Mouse (Mus musculus) hindbrain, embryonic 15.5 days (tissue): ENCODE results near the gene Ubap2. TPM values are rescaled to one million over a fixed set of nuclear protein-coding genes. Genes with fewer than 3 reads are reported as not detected.

Source experiments
- ATAC-seq: fragments of 200-750 bp; cut with Nextera tagmentation; 2 replicates; pipeline ENCODE4 v1.8.0; 2017; ENCODE audit warnings: low read depth, moderate number of reproducible peaks, moderate TSS enrichment; ENCODE audit not compliant: low FRiP score
- H3K27ac ChIP-seq: fragments of 300-500 bp; sonication (generic); replicated peaks from 2 replicates; pipeline ENCODE4 v1.5.1; 2015; ENCODE audit warnings: mild to moderate bottlenecking, inconsistent platforms
- H3K27me3 ChIP-seq: fragments of 300-500 bp; sonication (generic); 2 replicates; pipeline ENCODE4 v1.6.1; 2015; ENCODE audit warnings: control low read depth, inconsistent platforms
- H3K36me3 ChIP-seq: fragments of 300-500 bp; sonication (generic); 2 replicates; pipeline ENCODE4 v1.6.1; 2015; ENCODE audit warnings: control low read depth, inconsistent platforms
- H3K4me1 ChIP-seq: fragments of 300-500 bp; sonication (generic); replicated peaks from 2 replicates; pipeline ENCODE4 v1.6.1; 2015; ENCODE audit warnings: control low read depth, inconsistent platforms
- H3K4me2 ChIP-seq: fragments of 300-500 bp; sonication (generic); 2 replicates; pipeline ENCODE4 v1.6.1; 2015; ENCODE audit warnings: moderate library complexity, mild to moderate bottlenecking, inconsistent platforms
- H3K4me3 ChIP-seq: fragments of 300-500 bp; sonication (generic); 2 replicates; pipeline ENCODE4 v1.5.1; 2015; ENCODE audit warnings: mild to moderate bottlenecking, inconsistent platforms
- H3K9ac ChIP-seq: fragments of 300-500 bp; sonication (generic); 2 replicates; pipeline ENCODE4 v1.6.1; 2015; ENCODE audit warnings: inconsistent platforms
- H3K9me3 ChIP-seq: fragments of 300-500 bp; sonication (generic); 2 replicates; pipeline ENCODE4 v1.6.1; 2016; ENCODE audit warnings: control low read depth, inconsistent platforms
- WGBS: fragments of 180-500 bp; shearing (Covaris S2); methylation state at CpG from one replicate; pipeline ENCODE4 v1.1.7; 2015; 5-methylcytosine and 5-hydroxymethylcytosine counted together
- polyA plus RNA-seq: library from polyadenylated mRNA; unstranded; fragments of >200 nt; fragmentation: Nextera tagmentation; extraction: Ambion mirVana; gene quantifications from 2 replicates; pipeline ENCODE4 v1.2.1, GENCODE M21; 2015

The Ubap2 gene
- polyA plus RNA-seq, 1 experiment from 2014 or later = 57.5 TPM

GRCm38 (mm10) chr4:41295960-41296359, 21.0 kb upstream of the Ubap2 start:
- Histone ChIP-seq H3K9me3 (no peaks in the 10 kb centered on the region), H3K4me1 (no peaks in the 10 kb centered on the region), H3K27me3 (no peaks in the 10 kb centered on the region), H3K4me3 (no peak overlapping the region), H3K36me3 (peaks cover 92% of the 10 kb centered on the region), H3K27ac (no peak overlapping the region), H3K9ac (no peak overlapping the region), H3K4me2 (no peak overlapping the region)
- whole genome bisulfite sequencing = 97% methylated on average over 7 of the region's 7 CpGs
- no peak for ATAC-seq

- ATAC-seq = no peak
- no peak overlapping the region for H3K9ac ChIP-seq
- H3K27me3 ChIP-seq = no peaks in the 10 kb centered on the region
- H3K9me3 ChIP-seq = no peaks in the 10 kb centered on the region
- peaks cover 92% of the 10 kb centered on the region for H3K36me3 ChIP-seq
- no peaks in the 10 kb centered on the region for H3K4me1 ChIP-seq
- H3K4me2 ChIP-seq = no peak overlapping the region
- no peak overlapping the region for H3K27ac ChIP-seq
- no peak overlapping the region for H3K4me3 ChIP-seq
- WGBS = 92% methylated on average over 11 of the region's 11 CpGs
Measured at GRCm38 (mm10) chr4:41295507-41295906, 20.6 kb upstream of the Ubap2 start.

GRCm38 (mm10) chr4:41293907-41294306, 19.0 kb upstream of the Ubap2 start:
- no peak overlapping the region for H3K4me2 ChIP-seq
- H3K4me1 ChIP-seq = no peaks in the 10 kb centered on the region
- no peaks in the 10 kb centered on the region for H3K9me3 ChIP-seq
- no peak overlapping the region for H3K4me3 ChIP-seq
- H3K27me3 ChIP-seq = no peaks in the 10 kb centered on the region
- H3K27ac ChIP-seq = no peak overlapping the region
- WGBS = 50% methylated on average over 4 of the region's 4 CpGs
- ATAC-seq = no peak
- no peak overlapping the region for H3K9ac ChIP-seq
- peaks cover 81% of the 10 kb centered on the region for H3K36me3 ChIP-seq

GRCm38 (mm10) chr4:41289802-41290201, 14.9 kb upstream of the Ubap2 start:
- WGBS = 77% methylated on average over 7 of the region's 7 CpGs
- no peak for ATAC-seq
- no peak overlapping the region for H3K27ac ChIP-seq

GRCm38 (mm10) chr4:41286420-41286819, 11.5 kb upstream of the Ubap2 start:
- WGBS = 17% methylated on average over 3 of the region's 3 CpGs
- Histone ChIP-seq H3K27me3 (no peaks in the 10 kb centered on the region), H3K4me1 (no peaks in the 10 kb centered on the region), H3K4me3 (no peak overlapping the region), H3K27ac (no peak overlapping the region), H3K9me3 (no peaks in the 10 kb centered on the region), H3K4me2 (no peak overlapping the region), H3K9ac (no peak overlapping the region), H3K36me3 (peaks cover 14% of the 10 kb centered on the region)
- ATAC-seq = no peak

More at GRCm38 (mm10) chr4:41289802-41290201, 14.9 kb upstream of the Ubap2 start:
- peaks cover 43% of the 10 kb centered on the region for H3K36me3 ChIP-seq
- H3K9me3 ChIP-seq = no peaks in the 10 kb centered on the region
- no peak overlapping the region for H3K4me3 ChIP-seq
- no peaks in the 10 kb centered on the region for H3K27me3 ChIP-seq
- H3K9ac ChIP-seq = no peak overlapping the region
- H3K4me2 ChIP-seq = no peak overlapping the region
- H3K4me1 ChIP-seq = no peaks in the 10 kb centered on the region

- H3K4me1 ChIP-seq = no peaks in the 10 kb centered on the region
- no peak overlapping the region for H3K27ac ChIP-seq
- H3K9me3 ChIP-seq = no peaks in the 10 kb centered on the region
- ATAC-seq = no peak
- WGBS = 89% methylated on average over 2 of the region's 2 CpGs
- H3K4me3 ChIP-seq = no peak overlapping the region
- no peak overlapping the region for H3K4me2 ChIP-seq
- H3K9ac ChIP-seq = no peak overlapping the region
- H3K27me3 ChIP-seq = no peaks in the 10 kb centered on the region
- no peaks in the 10 kb centered on the region for H3K36me3 ChIP-seq
Measured at GRCm38 (mm10) chr4:41284087-41284486, 9.1 kb upstream of the Ubap2 start.

- H3K9ac ChIP-seq = peak overlapping the region; percentile 35; the same call in 1 of the 2 replicates
- H3K27ac ChIP-seq = peak overlapping the region; percentile 96
- peak overlapping the region; percentile 85 for H3K4me2 ChIP-seq
- H3K4me1 ChIP-seq = peaks cover 34% of the 10 kb centered on the region
- 78% methylated on average over 5 of the region's 5 CpGs for WGBS
- no peak for ATAC-seq
- H3K36me3 ChIP-seq = no peaks in the 10 kb centered on the region
- no peaks in the 10 kb centered on the region for H3K27me3 ChIP-seq
- no peaks in the 10 kb centered on the region for H3K9me3 ChIP-seq
- peak overlapping the region; percentile 66 for H3K4me3 ChIP-seq
Measured at GRCm38 (mm10) chr4:41275927-41276326, 983 bp upstream of the Ubap2 start.

GRCm38 (mm10) chr4:41274377-41274979, 466 bp downstream of the Ubap2 start:
- Histone ChIP-seq H3K27me3 (no peaks in the 10 kb centered on the region), H3K9ac (peak overlapping the region; percentile 75), H3K36me3 (no peaks in the 10 kb centered on the region), H3K4me2 (peak overlapping the region; percentile 85), H3K4me1 (peaks cover 34% of the 10 kb centered on the region), H3K4me3 (peak overlapping the region; percentile 66), H3K9me3 (no peaks in the 10 kb centered on the region), H3K27ac (peak overlapping the region; percentile 96)
- under 1% methylated on average over 16 of the region's 18 CpGs for WGBS
- ATAC-seq = peak; percentile 72

- no peak overlapping the region for H3K27ac ChIP-seq
- no peaks in the 10 kb centered on the region for H3K36me3 ChIP-seq
Measured at GRCm38 (mm10) chr4:41268133-41268532, 6.8 kb downstream of the Ubap2 start.

GRCm38 (mm10) chr4:41266350-41266749, 8.6 kb downstream of the Ubap2 start:
- 85% methylated on average over 4 of the region's 4 CpGs for WGBS
- Histone ChIP-seq H3K27me3 (no peaks in the 10 kb centered on the region), H3K27ac (no peak overlapping the region), H3K4me2 (no peak overlapping the region), H3K9ac (no peak overlapping the region), H3K36me3 (0 out of 2 replicates have a peak, but pooled peaks cover 6% of the 10 kb centered on the region), H3K4me1 (no peaks in the 10 kb centered on the region), H3K4me3 (no peak overlapping the region), H3K9me3 (no peaks in the 10 kb centered on the region)
- ATAC-seq = no peak

More at GRCm38 (mm10) chr4:41268133-41268532, 6.8 kb downstream of the Ubap2 start:
- ATAC-seq = no peak
- no peak overlapping the region for H3K4me3 ChIP-seq
- H3K9ac ChIP-seq = no peak overlapping the region
- H3K9me3 ChIP-seq = no peaks in the 10 kb centered on the region
- H3K4me1 ChIP-seq = peaks cover 16% of the 10 kb centered on the region
- no peak overlapping the region for H3K4me2 ChIP-seq
- H3K27me3 ChIP-seq = no peaks in the 10 kb centered on the region

GRCm38 (mm10) chr4:41260691-41261090, 14.3 kb downstream of the Ubap2 start:
- Histone ChIP-seq H3K9me3 (no peaks in the 10 kb centered on the region), H3K27me3 (no peaks in the 10 kb centered on the region), H3K27ac (no peak overlapping the region), H3K4me2 (no peak overlapping the region), H3K9ac (no peak overlapping the region), H3K4me3 (no peak overlapping the region), H3K36me3 (0 out of 2 replicates have a peak, but pooled peaks cover 6% of the 10 kb centered on the region), H3K4me1 (no peaks in the 10 kb centered on the region)
- ATAC-seq = no peak

- no peaks in the 10 kb centered on the region for H3K9me3 ChIP-seq
- H3K4me1 ChIP-seq = no peaks in the 10 kb centered on the region
- no peak overlapping the region for H3K4me2 ChIP-seq
- ATAC-seq = no peak
- H3K4me3 ChIP-seq = no peak overlapping the region
- no peak overlapping the region for H3K27ac ChIP-seq
- H3K27me3 ChIP-seq = no peaks in the 10 kb centered on the region
- WGBS = 89% methylated on average over 4 of the region's 4 CpGs
- no peak overlapping the region for H3K9ac ChIP-seq
- H3K36me3 ChIP-seq = 0 out of 2 replicates have a peak, but pooled peaks cover 6% of the 10 kb centered on the region
Measured at GRCm38 (mm10) chr4:41259019-41259418, 15.9 kb downstream of the Ubap2 start.

GRCm38 (mm10) chr4:41257752-41258151, 17.2 kb downstream of the Ubap2 start:
- no peak for ATAC-seq
- Histone ChIP-seq H3K4me3 (no peak overlapping the region), H3K27me3 (no peaks in the 10 kb centered on the region), H3K4me1 (no peaks in the 10 kb centered on the region), H3K36me3 (0 out of 2 replicates have a peak, but pooled peaks cover 5% of the 10 kb centered on the region), H3K9me3 (no peaks in the 10 kb centered on the region), H3K9ac (no peak overlapping the region), H3K4me2 (no peak overlapping the region), H3K27ac (no peak overlapping the region)
- 93% methylated on average over 1 of the region's 1 CpGs for WGBS
